Mouse (Mus musculus) spleen, postnatal 4 days (tissue): ENCODE measurements around the gene Wdfy2.

ENCODE experiments used
- DNase-seq, 2 experiments: peaks; one replicate each; pipeline ENCODE4 v3.0.0; 2022; ENCODE audit warnings: low spot score in 2 of 2

The Wdfy2 gene

DNA sequence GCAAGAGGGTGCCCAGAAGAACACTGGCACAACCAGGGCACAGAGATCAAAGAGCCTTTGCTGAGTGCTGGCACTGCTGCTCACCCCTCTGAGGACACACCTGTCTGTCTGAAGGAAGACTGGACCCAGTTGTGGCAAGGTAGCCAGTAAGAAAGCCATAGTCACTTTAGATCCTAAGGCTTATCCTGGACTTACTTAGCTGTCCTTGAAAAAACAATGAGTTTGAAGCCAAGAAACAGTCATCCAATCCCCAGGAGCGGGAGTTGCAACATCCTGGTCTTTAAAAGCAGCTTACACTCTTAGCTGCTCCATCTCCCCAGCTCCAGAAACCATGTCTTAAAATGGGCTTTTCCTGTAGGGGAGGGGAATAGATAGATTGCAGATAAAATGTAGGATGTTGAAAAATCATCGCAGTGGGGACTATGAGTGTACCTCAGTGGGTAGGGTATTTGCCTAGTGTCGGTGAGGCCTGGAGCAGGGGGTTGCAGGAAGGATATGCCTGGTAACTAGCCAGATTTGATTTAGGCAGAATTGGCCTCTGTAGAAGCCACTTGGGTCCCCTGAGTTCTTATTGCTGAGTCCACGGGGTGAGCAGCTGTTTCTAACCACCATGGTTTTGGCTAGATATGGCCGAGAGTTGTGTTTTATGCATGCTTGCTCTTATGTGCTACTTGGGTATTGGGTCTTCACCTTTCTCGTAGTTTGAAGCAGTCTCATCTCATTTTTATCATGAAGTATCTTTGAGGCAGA is 99.3 kb downstream of the Wdfy2 start:
- DNase-seq, result no peak

GRCm38 (mm10) chr14:62937675-62938074 is 100.2 kb downstream of the Wdfy2 start:
- no peak for DNase-seq

- DNase-seq, result no peak
Measured at GRCm38 (mm10) chr14:62939435-62939834, 102.0 kb downstream of the Wdfy2 start.

- peak in 1 of 2 experiments; percentile 36 for DNase-seq
Measured at GRCm38 (mm10) chr14:62940383-62941074, 103.1 kb downstream of the Wdfy2 start.

GRCm38 (mm10) chr14:62946794-62947193 is 109.3 kb downstream of the Wdfy2 start:
- DNase-seq, result no peak

GRCm38 (mm10) chr14:62956091-62956490 is 118.6 kb downstream of the Wdfy2 start:
- no peak for DNase-seq

DNA sequence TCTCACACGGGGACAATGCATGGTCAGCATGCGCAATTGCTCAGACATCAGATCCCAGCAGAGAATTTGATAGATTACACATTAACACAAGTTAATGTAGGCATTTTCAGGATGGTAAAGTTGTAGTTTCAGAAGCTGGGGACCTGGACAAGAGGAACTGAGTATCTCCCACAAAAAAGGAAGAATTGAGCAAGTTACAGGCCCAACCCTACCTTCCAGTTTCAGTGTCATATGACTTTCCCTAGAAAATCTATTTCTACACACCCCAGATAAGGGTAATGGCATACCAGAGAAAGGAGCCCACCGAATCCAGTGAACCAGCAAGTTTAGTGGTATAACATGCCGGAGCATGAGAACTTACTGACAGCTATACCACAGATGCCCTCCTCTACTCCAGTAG is 126.2 kb downstream of the Wdfy2 start:
- DNase-seq, result peak in 1 of 2 experiments; percentile 25

DNA sequence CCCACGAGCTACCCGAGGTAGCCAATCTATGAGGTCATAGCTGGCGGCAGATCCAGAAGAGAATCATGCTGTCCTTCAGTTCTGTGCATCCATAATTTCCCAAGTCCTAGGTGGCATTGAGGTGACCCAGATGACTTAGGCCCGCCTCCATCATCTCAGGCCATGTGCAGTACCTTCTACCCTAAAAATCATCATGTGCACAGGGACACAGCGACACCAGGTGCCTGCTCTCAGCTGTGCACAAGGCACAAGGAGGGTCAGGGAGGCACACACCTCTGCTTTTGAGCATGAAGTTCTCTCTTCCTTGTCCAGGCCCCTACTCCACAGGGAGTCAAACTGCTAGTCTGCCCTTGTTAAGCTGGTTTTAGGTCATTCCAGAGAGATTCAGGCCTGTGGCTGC is 127.9 kb downstream of the Wdfy2 start:
- DNase-seq, result peak in 1 of 2 experiments; percentile 24

DNA sequence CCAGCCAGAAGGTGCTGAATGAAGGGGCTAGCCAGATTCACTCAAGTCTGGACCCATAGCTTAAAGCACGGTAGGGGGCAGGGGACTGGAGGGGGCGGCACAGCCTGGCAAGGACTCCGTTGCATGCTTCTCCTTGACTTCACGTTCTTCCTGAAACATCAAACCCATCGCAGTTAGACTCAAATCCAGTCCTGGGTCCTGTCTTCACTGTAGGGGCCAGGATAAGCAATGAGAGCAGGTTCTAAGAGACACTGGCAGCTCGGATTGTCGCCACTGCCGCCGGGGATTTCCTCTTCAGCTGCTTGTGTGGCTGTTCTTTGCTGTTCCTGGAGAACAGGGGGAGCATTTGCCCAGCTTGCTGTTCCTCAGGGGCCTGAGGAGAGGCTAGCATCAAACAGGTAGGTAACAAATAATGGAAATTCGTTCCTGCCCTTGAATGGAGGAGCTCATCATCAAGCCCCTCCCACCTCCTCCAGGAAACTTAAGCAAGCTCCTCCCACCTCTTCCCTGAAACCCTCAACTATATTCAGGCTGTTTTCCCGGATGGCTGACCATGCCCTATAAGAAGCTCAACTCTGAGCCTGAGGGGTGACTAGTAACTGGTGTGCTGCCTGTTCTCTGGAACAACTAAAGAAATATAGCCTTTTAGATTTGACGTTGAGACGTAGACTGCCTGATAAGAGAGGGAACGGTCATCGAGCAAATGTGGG is 128.5 kb downstream of the Wdfy2 start:
- DNase-seq, result no peak

GRCm38 (mm10) chr14:62975046-62975445 is 137.6 kb downstream of the Wdfy2 start:
- DNase-seq, result peak; percentile 46 to 77

DNA sequence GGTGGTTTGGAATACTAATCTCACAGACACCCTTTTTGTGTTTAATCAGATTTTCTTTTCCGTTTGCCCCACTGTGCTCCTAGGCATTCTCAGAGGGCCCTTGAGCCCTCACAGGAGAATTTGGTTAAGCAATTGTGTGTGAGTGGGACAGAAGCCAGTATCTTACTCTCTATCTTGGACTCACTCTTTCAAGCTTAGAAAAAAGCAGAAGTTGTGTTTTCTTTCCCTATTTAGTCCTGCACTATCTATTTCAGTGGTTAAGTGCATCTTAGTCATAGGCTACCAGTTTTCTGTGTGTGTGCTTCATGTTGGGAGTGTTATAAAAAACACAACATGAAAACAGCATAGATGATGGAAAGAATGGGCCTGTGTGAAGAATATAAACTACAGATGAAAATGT is 142.3 kb downstream of the Wdfy2 start:
- DNase-seq, result no peak

DNA sequence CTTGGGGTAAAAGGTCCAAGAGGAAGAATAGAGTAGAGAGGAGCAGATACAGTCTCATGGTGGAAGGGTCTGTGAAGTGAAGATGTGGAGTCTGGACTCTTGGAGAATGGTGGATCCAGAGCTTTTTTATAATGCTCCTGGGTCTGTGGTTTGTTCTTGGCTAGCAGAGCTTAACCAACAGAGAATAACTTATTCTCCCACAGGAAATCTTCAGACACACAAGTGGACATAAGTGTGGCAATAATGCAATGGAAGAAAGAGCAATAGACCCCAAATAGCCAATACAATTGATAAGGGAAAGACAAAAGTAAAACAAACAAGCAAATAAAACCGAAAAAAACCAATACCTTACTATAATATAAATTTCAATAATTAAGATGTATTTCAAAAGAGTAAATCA is 146.9 kb downstream of the Wdfy2 start, which contains the start of gene Defb48:
TSS of gene Defb48 (minus strand) at position 101 of the 400 bp plus-strand sequence.
- no peak for DNase-seq

DNA sequence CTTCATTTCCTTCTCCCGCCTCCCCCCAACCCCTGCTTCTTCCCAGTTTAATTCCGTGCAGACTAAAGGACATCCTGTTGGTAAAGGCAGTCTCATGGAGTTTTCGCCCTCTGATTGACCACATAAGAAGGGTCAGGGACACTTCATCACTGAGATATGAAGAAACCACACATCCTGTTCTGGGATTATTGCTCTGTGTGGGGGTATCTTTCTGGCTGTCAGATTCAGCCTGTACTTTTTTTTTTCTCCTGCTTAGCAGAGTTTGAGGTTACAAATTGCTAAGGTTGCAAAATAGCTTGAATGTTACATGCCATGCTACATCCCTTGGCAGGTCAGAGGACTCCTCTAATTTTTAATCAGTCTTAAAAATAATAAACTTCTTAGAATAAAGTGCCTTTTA is 153.8 kb downstream of the Wdfy2 start:
- no peak for DNase-seq

- no peak for DNase-seq
Measured at GRCm38 (mm10) chr14:62991849-62992510, 154.5 kb downstream of the Wdfy2 start.

- no peak for DNase-seq
Measured at GRCm38 (mm10) chr14:62997777-62998176, 160.3 kb downstream of the Wdfy2 start, which contains the start of gene Defb47. Gene Defb47 (plus strand): TSS chr14:62998077.

DNA sequence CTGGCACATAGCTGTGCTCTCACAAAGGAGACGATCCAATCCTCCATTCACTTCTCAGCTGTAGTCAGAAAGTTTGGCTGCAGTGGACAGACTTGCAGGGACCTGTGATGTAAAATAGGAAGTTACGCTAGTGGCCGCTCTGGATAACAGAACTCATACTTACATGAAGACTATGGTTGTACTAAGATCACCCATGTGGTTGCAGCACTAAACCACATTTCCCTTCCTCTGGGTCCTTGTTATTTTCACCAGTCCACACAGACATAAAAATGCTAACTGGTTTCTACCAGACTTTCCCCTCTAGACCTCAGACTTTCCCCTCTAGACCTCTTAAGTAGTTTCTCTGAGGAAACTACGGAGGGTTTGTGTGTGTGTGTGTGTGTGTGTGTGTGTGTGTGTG is 161.5 kb downstream of the Wdfy2 start:
- no peak for DNase-seq

GRCm38 (mm10) chr14:63002588-63002987 is 165.1 kb downstream of the Wdfy2 start:
- DNase-seq, result no peak
